Mouse (Mus musculus) retina, embryonic 14.5 days (tissue): ENCODE data around the gene Pih1d2.
A peak's percentile ranks its signal among the peaks of the same experiment; 100 is the strongest.

Experiments used
- DNase-seq: peaks from one replicate; pipeline ENCODE4 v3.0.0-alpha.2; 2015; ENCODE audit warnings: low spot score

Pih1d2 gene

DNA sequence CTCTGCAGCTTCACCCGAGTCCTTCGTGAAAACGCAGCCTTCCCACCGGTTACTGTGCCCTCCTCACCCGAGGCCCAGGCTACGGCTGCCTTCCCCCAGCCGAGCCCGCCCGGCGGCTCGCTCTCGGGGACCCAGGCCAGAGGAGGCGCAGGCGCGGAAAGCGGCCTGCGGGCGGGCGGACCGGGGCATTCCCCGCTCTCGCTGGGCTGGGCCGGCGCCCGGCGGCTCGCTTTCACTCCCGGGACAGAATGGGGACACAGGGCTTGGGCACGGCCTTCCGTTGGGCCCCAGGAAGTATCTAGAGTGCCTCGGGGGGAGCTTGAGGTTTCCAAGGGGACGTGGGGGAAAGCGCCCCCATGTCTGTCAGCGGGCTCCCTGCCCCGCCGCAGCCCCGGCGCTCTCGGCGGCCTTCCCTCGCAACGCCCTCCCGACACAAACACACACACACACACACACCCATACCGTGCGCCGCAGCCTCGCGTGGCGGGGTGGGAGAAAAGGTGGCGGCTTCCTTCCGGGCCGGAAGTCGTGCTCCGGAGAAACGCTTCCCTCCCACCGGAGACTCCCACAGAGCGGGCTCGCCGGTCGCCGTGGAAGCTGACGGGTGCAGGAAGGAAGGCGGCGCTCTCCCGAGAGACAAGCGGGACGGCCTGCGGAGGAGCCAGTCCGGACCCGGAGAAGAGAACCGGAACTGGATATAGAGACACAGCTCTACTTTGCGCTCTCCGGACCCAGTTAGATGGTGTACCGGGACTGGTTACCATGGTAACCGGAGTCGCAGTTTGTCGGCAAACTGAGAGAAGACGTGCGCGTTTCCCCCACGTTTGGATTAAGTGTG, at the start of gene Pih1d2, which contains the start of gene Nkapd1:
Pih1d2 (plus strand) TSS at position 556 of the 838 bp plus-strand sequence.
Nkapd1 (minus strand) TSS at position 699 of the 838 bp plus-strand sequence.
- peak; percentile 95 for DNase-seq

DNA sequence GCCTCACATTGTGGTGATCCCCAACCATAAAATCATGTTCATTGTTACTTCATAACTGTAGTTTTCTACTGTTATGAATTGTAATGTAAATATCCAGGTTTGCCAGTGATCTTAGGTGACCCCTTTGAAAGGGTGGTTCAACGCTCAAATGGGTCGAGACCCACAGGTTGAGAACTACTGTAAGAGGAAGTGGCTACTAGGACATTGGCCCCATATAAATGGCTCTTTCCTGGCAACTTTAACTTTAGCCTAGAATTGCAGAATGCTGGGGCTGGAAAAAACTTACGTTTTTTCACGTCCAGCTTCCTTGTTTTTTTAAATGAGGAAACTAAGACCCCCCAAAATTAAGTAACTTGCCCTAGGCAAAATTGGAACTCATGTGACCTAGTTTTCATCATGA, 49.7 kb upstream of the Pih1d2 start:
- no peak for DNase-seq

DNA sequence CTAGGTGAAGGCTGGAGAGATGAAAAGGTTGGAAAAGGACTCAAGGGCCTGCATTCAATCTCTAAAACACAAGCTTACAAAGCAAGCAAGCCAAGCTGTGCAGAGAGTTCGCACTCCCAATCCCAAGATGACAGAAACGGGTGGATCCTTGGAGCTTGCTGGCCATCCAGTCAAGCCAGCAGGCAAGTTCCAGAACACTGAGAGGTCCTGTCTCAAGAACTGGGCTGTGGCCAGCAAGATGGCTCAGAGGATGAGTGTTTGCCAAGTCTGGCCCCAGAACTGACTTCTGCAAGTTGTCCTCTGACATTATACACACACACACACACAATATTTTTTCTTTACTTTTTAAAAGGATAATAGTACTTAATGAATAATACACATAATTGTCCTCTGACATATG, 49.2 kb upstream of the Pih1d2 start:
- DNase-seq = no peak

DNA sequence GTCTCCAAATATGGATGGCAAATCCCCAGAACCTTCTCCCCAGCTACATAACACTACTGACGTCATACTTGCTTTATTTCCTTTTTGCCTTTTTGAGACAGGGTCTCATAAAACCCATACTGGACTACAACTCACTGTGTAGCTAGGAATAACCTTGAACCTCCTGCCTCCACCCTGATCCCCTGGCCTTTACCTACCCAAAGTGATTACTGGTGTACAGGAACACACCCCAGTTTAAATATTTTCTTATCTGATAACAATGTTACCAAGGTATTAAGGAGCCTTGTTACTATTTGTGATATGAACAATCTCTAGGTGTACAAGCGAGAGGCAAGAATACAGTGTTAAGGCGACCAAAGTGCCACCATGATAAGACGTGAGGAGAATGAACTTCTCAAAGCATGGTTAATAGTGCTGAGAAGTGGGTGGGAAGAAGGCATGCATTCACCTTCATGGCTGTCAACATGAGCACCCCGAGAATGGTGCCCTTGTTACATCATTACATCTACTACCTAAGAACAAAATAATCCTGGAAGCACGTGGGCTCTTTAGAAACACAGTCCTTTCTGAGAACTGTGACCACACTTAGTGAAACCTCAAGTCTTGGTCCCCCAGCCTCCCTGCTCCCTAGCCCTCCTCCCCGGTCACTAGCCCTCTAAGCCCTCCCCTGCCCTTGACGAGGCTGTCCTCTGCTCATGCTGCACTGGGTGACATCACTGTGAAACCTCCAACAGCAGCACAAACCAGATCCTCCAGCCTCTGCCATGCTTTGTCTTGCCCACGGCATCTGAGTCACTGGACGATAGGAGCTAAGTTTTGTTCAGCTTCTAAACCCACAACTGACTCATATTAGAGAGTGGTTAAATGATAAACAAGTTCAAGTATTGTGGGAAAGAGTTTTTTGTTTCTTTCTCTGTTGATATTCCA, 47.3 kb upstream of the Pih1d2 start:
- no peak for DNase-seq

DNA sequence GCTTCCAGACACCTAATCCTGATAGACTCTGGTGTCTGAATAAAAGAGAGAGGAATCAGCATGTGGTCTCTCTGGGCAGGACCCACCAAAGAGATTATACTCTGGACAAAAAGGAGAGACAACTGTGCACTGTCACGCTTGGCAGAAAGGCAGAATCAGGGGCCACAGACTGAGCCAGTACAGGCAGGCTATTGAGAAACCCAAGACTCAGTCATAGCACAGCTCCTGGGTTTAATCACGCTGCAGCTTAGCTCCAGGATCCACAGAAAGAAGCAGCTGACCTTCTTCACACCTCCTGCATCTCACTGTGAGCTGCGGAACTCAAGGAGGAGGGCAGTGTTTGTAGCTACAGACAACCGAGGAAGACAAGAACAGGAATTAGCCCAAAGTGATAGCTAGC, 36.8 kb upstream of the Pih1d2 start:
- no peak for DNase-seq

DNA sequence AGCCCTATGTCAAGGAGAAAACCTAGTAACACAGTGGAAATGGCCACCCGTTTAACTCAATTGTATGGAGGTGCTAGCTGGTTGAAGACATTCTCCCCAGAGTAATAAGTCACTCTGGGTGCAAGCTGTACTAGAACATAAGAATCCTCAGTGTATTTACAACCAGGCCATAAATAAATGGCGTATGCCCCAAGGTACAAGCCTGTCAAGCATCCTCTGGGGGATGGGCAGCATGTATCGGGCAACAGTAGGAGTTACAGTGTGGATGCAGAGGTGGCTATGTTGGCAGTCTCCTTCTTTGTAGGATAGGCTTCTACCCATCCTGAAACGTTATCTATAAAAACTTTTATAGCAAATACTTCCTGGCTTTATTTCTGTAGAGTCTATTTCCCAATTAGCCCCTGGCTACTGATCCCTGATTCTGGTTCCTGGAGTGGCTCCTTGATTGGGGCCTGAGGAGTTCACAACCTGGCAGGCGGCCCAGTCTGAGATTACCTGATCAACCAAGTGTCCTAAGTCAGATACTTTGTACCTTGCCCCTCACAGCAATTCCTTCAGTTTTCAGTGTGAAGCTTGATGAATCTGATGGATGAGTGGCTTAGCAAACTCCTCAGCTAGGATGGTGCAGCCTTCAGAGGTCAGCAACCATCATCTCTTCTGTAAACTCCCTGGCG, 31.8 kb upstream of the Pih1d2 start:
- DNase-seq = no peak

DNA sequence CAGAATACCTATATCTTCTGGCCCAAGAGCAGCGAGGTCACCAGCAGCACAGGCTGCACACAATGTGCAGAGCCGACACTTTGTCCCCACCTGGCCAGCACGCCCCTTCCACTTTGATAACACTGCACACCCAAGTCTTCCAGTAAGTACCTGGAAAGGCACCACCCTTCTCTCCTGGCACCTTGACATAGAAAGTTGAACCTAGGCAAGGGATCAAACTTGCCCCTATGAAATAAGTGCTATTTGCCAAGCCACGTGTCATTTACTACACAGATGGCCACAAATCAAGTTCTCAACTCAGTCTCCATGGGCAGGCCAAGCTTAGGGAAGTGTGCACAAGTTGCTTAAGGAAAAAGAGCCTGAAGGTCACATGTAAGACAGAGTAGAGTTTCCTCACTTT, 30.2 kb upstream of the Pih1d2 start:
- no peak for DNase-seq

DNA sequence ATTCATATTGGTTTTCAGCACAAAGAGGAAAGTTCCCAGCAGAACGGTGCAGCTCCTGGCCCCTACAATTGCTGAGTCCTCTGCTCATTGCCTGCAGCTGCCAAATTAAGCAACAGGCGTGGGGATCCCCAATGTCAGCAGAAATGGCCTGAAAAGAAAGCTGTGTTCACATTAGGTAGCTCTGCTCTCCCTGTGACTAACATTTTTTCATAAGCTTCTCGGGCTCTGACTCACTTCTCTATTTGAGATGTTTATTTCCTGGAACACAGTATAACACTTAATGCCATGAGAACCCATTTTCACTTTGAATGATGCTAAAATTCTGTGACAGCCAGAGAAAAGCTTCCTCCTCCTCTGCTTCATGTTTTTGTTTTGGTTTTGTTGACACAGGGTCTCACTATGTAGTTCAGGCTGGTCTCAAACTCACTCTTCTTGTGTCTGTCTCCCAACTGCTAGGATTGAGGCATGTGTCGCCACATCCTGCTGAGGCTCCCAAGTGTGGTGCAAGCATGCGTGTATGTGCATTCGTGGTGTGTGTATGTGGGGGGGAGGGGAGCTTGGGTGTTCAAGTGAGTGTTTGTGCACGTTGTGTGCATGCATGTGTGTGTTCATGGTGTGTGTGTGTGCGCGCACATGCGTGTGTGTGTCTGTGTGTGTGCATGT, 26.1 kb upstream of the Pih1d2 start:
- DNase-seq = no peak

DNA sequence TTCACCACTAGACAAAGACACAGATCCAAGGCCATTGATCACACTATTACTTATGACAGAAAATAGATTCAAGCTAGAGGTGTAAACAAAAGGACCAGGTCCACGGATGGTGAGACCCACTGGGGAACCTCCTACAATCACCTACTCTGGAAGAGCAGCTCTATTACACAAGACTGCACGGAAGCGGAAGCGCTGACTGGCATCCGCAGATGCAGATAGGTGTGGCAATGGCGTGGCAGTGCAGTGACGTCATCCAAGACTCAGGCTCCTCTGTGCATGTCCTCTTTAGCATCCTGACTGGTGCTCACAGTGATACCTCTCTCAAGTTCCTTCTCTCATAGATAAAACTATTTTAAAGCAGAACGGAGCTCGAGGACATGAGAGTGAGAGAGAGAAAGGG, 24.2 kb upstream of the Pih1d2 start:
- no peak for DNase-seq

DNA sequence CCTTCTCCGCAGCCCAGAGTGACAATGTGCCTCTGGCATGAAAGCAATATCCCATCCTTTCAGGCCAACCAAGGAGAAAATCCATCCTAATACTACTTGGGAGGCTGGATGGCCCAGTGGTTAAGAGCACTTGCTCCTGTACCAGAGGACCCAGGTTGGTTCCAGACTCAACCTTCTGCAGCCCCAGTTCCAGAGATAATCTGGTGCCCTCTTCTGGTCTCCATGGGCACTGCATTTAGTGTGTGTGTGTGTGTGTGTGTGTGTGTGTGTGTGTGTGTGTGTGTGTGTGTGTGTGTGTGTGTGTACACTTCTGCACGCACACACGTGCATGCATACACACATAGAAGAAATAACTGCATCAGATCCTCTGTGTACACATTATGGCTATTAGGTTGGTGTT, 23.6 kb upstream of the Pih1d2 start:
- DNase-seq = peak; percentile 55

DNA sequence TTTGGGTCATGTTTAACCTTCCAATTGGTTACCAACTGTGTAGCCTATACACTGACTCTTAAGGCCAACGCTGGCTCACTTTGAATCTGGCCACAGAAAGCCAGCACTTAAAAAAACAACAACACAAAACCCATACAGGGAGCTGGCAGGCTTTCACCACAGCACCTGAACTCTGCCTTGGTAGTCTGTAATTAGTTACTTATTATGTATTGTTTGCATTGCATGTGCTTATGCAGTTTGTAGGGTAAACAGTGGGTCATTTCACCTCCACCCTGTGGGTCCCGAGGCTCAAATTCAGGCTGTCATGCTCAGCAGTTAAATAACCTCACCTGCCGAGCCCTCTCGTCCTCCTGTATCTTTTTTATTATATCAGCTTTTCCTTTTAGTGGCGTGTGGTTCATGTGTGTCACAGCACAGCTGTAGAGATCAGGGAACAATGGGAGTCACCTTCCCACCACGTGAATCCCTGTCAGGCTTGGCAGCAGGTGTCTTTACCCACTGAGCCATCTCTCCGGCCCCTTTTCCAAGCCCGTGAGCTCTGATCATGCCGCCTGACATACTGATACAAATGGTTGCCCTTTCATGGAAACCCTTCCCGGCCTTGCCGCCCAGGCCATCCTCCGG, 22.2 kb upstream of the Pih1d2 start:
- no peak for DNase-seq

DNA sequence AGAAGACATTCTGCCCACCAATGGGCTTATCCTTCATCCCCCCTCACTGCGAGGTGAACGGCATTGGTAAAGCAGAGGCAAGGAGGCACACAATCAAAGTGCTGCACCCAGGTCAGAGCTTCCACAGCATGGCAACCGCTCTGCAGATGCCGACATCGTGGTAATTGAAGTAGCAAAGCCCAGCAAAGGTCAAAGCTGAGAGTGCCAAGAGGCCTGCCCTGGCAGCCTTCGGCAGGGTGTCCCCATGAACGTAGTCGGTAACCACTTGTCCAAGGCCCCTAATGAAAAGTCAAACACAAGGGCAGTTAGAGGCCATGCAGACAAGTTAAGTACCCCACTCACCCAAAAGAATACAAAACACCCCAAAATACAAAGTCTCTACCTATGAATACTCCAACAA, 20.1 kb upstream of the Pih1d2 start:
- DNase-seq = no peak

DNA sequence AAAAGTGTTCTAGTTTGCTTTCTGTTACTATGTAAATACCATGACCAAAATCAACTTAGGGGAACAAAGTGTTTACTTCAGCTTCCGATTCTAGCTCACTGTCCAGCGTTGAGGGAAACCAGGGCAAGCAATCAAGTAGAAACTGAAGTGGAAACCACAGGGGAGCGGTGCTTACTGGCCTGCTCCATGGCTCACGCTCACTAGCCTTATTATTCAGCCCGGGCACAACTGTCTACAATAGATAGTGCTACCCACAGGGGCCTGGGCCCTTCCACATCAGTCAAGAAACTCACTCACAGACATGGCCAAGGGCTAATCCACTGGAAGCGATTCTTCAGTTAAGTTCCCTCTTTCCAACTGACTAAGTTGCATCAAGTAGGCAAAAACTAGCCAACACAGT, 15.6 kb upstream of the Pih1d2 start:
- peak; percentile 13 for DNase-seq

DNA sequence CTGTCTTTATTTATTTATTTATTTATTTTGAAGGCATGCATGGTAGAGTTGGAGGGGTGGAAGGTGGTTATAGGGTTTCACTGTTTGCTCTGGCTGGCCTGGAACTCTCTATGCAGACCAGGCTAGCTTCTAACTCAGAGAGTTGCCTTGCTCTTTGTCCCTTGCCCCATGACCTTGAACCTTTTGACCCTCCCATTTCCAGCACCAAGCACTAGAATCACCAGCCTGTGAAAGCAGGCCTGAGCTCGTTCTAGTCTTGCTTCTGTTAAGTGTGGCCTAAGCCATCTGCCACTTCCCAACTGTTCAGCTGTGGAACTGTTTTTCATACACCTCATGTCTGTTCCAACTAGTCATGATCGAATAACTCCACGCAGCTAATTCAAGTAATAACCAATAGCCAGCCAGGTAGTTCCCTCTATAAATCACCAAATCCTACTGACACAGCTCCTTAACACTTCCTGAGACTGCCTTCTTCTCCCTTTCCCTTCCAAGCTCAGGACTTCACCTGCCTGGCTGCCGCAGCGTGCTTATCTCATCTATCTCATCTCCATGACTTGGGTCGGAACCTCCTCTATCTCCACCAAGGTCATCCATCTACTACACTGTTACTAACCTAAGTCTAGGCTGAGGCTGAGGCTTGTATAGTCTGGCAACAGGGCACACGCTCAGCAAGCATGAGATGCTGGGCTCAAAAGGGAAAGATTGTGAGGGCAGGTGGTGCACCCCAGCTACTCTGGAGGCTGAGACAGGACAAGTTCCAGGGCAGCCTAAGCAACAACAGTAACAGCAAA, 14.9 kb upstream of the Pih1d2 start:
- DNase-seq = no peak

DNA sequence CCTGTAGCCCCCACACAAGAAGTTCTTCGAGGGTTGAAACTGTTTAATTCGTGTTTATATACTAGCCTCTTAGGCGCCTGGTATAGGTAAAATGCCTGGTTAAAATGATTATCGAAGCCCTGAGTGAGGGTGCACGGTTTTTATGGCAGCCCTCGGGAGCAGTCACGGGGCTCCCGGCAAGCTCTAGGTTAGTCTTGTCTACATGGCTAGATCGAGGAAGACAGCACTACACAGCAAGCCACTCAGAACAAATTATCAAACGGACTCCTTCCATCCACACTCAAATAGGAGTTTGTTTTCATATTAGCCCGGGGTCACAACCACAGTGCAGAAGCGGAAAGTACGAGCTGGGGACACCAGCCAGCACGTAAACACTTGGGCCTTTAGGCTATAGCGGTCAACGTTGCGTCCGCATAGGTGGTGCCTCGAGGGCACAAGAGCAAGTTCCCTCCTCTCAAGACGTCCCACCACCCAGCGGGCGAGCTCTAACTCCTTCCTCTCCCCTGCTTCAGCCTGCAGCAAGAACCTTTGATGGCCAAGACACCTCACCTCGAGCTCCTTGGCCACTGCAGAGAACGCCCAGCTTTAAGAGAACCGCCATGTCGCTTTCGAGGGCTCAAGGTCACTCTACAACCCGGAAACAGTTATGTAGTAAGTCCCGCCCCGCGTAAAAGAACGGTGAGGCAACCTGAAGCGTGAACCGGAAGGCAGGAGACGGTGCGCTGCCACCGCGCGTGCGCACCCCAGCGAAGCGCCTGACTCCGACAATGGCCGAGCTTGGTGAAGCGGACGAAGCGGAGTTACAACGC, 13.7 kb upstream of the Pih1d2 start, which contains the start of the genes Sdhd and Timm8b:
Sdhd (minus strand) TSS at position 624 of the 809 bp plus-strand sequence.
Timm8b (plus strand) TSS at position 722 of the 809 bp plus-strand sequence.
- DNase-seq = peak; percentile 97

DNA sequence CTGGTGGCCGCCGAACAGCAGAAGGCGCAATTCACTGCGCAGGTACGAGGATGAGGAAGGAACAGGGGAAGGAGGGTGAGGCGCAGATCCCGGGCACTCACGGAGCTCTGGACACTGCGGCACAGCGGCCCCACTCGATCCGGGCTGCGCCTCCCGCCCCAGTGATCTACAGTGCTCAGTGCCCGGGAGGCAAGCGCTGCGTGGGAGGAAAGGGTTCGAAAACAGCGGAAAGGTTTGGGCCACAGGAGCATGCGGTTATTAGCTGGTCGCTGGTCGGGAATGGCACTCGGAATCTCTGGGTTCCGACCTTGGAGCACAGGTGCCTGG, 13.2 kb upstream of the Pih1d2 start:
- no peak for DNase-seq

DNA sequence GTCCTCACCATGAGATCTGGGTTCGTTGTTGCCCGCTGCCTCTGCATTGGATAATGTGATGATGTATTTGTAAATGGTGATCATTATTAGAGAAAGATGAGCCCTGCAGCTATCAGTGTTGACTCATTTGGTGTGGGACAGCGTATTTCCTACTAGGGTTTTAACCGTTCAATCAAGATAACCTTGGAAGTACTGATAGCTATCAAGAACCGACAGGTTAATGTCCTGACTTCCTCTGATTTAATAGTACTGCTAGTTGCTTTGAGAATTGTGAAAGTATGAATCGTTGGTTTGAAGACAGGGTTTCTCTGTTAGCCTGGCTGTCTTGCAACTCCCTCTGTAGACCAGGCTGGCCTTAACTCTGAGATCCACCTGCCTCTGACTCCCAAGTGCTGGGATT, 12.8 kb upstream of the Pih1d2 start:
- DNase-seq = no peak

DNA sequence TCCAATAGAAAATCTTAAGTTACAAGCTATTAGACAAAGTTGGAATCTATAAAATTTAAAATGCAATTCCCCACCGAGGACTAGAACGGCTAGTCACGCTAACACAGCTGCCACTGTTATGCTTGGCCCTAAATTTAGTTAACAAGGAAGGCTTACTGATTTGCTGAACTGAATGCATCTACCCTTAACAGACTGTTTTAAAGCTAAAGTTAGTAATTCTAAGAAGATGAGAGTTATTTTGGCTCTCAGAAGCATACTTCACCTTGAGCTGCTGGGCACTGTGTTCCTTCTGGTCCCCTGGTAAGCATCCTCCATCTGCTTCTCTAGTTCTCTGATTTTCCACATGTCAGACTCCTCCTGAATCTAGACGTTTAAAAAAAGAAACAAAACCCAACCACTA, 5.0 kb upstream of the Pih1d2 start:
- DNase-seq = no peak

DNA sequence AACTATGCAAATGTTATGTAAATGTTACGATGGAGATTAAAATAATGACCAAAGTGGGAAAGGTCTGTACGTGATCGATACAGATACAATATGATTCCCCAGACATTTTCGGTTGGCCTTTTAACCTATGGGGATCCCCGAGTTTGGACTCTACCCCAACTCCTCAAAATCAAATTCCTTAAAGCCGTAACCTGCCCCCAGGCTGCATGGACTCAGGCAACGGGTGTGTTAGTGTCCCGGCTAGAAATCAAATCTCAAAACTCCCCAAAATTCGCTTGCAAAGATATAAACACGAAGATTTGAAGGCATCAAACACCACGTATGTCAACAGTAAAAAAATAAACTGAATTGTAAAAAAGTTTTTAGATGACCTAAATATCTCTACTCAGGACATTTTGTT, 960 bp upstream of the Pih1d2 start:
- DNase-seq = no peak
